Mouse (Mus musculus): Measurements from ENCODE around the gene BC030867. TPM values are rescaled to one million over a fixed set of nuclear protein-coding genes. Genes with fewer than 3 reads are reported as not detected.
A peak's percentile ranks its signal among the peaks of the same experiment; 100 is the strongest.

BC030867 gene
- polyA plus RNA-seq, 1 experiment from 2014 or later: 5.5 TPM

DNA sequence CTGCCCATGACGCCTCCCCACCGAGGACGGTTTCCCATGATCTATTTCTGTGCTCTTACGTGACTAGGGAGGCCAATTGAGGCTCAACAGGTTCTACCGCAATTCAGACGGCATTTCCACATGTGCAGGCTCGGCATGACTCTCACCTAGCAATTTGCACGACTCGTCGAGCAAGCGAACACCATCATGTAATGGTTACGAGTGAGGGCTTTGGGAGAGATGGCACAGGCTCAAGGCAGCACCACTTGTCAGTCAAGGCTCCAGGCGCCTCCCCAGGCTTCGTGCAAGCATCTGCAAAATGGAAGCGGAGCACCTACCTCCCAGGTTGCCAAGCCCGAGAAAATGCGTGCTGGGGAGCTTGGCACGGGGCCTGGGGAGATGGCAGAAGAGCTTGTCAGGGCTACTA is 36.7 kb upstream of the BC030867 start:
- Histone ChIP-seq H3K4me2 (ENCODE audit: low read length) (no peak overlapping the region), H3K36me3 (ENCODE audit: control insufficient read depth, insufficient read depth) (no peaks in the 10 kb centered on the region), H3K27me3 (replicated peaks; ENCODE audit: control insufficient read depth, insufficient read depth, low read length) (no peaks in the 10 kb centered on the region), H3K9ac (replicated peaks; ENCODE audit: low read depth, low read length) (no peak overlapping the region), H3K4me1 (replicated peaks; ENCODE audit: control insufficient read depth, insufficient read depth, low read length) (peaks cover 74% of the 10 kb centered on the region), H3K27ac (ENCODE audit: low read length) (no peak overlapping the region), H3K9me3 (ENCODE audit: control insufficient read depth, low read length) (no peaks in the 10 kb centered on the region), H3K4me3 (replicated peaks; ENCODE audit: low read length) (no peak overlapping the region)
- WGBS: 41% methylated on average over 18 of the region's 18 CpGs
- no peak for ATAC-seq

- WGBS: 47% methylated on average over 10 of the region's 10 CpGs
- H3K36me3 ChIP-seq (ENCODE audit: control insufficient read depth, insufficient read depth): no peaks in the 10 kb centered on the region
- ATAC-seq: no peak
Observed at GRCm38 (mm10) chr11:102214430-102215156, 34.1 kb upstream of the BC030867 start.

GRCm38 (mm10) chr11:102215511-102215910 is 33.2 kb upstream of the BC030867 start:
- Histone ChIP-seq H3K27ac (ENCODE audit: low read length) (no peak overlapping the region), H3K9me3 (ENCODE audit: control insufficient read depth, low read length) (no peaks in the 10 kb centered on the region), H3K4me1 (replicated peaks; ENCODE audit: control insufficient read depth, insufficient read depth, low read length) (peaks cover 77% of the 10 kb centered on the region), H3K9ac (replicated peaks; ENCODE audit: low read depth, low read length) (no peak overlapping the region), H3K36me3 (ENCODE audit: control insufficient read depth, insufficient read depth) (no peaks in the 10 kb centered on the region), H3K27me3 (replicated peaks; ENCODE audit: control insufficient read depth, insufficient read depth, low read length) (no peaks in the 10 kb centered on the region), H3K4me2 (ENCODE audit: low read length) (no peak overlapping the region), H3K4me3 (replicated peaks; ENCODE audit: low read length) (no peak overlapping the region)
- no peak for ATAC-seq
- 76% methylated on average over 11 of the region's 11 CpGs for WGBS

More at GRCm38 (mm10) chr11:102214430-102215156, 34.1 kb upstream of the BC030867 start:
- Histone ChIP-seq H3K4me3 (replicated peaks; ENCODE audit: low read length) (no peak overlapping the region), H3K4me2 (ENCODE audit: low read length) (no peak overlapping the region), H3K9ac (replicated peaks; ENCODE audit: low read depth, low read length) (no peak overlapping the region), H3K27me3 (replicated peaks; ENCODE audit: control insufficient read depth, insufficient read depth, low read length) (no peaks in the 10 kb centered on the region), H3K27ac (ENCODE audit: low read length) (no peak overlapping the region), H3K4me1 (replicated peaks; ENCODE audit: control insufficient read depth, insufficient read depth, low read length) (peaks cover 75% of the 10 kb centered on the region), H3K9me3 (ENCODE audit: control insufficient read depth, low read length) (no peaks in the 10 kb centered on the region)

GRCm38 (mm10) chr11:102216056-102216885 is 32.4 kb upstream of the BC030867 start:
- no peak overlapping the region for H3K4me3 ChIP-seq (replicated peaks; ENCODE audit: low read length)
- H3K36me3 ChIP-seq (ENCODE audit: control insufficient read depth, insufficient read depth): no peaks in the 10 kb centered on the region
- no peaks in the 10 kb centered on the region for H3K9me3 ChIP-seq (ENCODE audit: control insufficient read depth, low read length)
- no peaks in the 10 kb centered on the region for H3K27me3 ChIP-seq (replicated peaks; ENCODE audit: control insufficient read depth, insufficient read depth, low read length)
- H3K27ac ChIP-seq (ENCODE audit: low read length): no peak overlapping the region
- H3K4me2 ChIP-seq (ENCODE audit: low read length): no peak overlapping the region; the same call in 1 of the 2 replicates
- H3K9ac ChIP-seq (replicated peaks; ENCODE audit: low read depth, low read length): 0 out of 2 replicates have a peak overlapping the region, but pooled peaks have one; percentile 16
- H3K4me1 ChIP-seq (replicated peaks; ENCODE audit: control insufficient read depth, insufficient read depth, low read length): peaks cover 78% of the 10 kb centered on the region
- 37% methylated on average over 12 of the region's 12 CpGs for WGBS
- ATAC-seq: no peak

DNA sequence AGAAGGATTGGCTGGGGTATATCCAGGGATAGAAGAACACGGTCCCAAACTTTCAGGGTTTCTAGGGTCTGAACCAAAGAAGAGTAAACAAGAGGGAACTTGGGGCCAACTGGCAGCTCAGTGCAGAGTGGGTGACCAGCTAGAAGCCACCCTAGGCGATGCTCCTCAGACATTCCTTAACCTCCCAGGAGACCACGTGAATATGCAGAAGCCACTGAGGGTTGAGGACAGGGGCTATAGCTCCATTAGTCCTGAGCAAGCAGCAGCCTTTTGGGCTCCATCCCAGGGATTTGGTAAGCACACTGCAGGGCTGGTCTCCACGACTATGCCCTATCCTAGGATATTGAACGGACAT is 31.8 kb upstream of the BC030867 start:
- ATAC-seq: no peak
- peak overlapping the region; percentile 20 for H3K4me2 ChIP-seq (ENCODE audit: low read length)
- WGBS: 56% methylated on average over 5 of the region's 5 CpGs
- no peaks in the 10 kb centered on the region for H3K9me3 ChIP-seq (ENCODE audit: control insufficient read depth, low read length)
- peaks cover 73% of the 10 kb centered on the region for H3K4me1 ChIP-seq (replicated peaks; ENCODE audit: control insufficient read depth, insufficient read depth, low read length)
- no peak overlapping the region for H3K27ac ChIP-seq (ENCODE audit: low read length)
- no peaks in the 10 kb centered on the region for H3K27me3 ChIP-seq (replicated peaks; ENCODE audit: control insufficient read depth, insufficient read depth, low read length)
- H3K4me3 ChIP-seq (replicated peaks; ENCODE audit: low read length): no peak overlapping the region
- H3K36me3 ChIP-seq (ENCODE audit: control insufficient read depth, insufficient read depth): no peaks in the 10 kb centered on the region
- H3K9ac ChIP-seq (replicated peaks; ENCODE audit: low read depth, low read length): no peak overlapping the region; the same call in 1 of the 2 replicates

DNA sequence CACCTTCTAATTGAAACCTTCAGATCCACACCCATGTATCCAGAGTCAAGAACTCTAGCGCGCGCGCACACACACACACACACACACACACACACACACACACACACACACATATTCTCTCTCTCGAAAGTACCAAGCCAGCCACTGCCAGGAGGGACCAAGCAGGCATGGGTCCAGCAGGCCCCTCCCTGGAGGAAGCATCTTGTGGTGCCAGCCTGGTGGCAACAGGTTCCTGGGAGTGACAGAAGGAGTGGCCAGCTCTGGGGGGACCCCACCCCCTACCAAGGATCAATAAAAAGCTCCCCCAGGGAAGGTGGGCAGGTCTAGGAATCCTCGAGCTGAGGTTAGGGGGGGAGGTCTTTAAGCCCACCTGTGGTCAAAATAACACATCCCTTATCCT is 31.3 kb upstream of the BC030867 start:
- 64% methylated on average over 6 of the region's 6 CpGs for WGBS
- Histone ChIP-seq H3K4me1 (replicated peaks; ENCODE audit: control insufficient read depth, insufficient read depth, low read length) (peaks cover 68% of the 10 kb centered on the region), H3K36me3 (ENCODE audit: control insufficient read depth, insufficient read depth) (no peaks in the 10 kb centered on the region), H3K4me2 (ENCODE audit: low read length) (peak overlapping the region; percentile 54), H3K9ac (replicated peaks; ENCODE audit: low read depth, low read length) (no peak overlapping the region), H3K4me3 (replicated peaks; ENCODE audit: low read length) (no peak overlapping the region), H3K9me3 (ENCODE audit: control insufficient read depth, low read length) (no peaks in the 10 kb centered on the region), H3K27ac (ENCODE audit: low read length) (no peak overlapping the region), H3K27me3 (replicated peaks; ENCODE audit: control insufficient read depth, insufficient read depth, low read length) (no peaks in the 10 kb centered on the region)
- no peak for ATAC-seq

- no peaks in the 10 kb centered on the region for H3K36me3 ChIP-seq (ENCODE audit: control insufficient read depth, insufficient read depth)
- peaks cover 66% of the 10 kb centered on the region for H3K4me1 ChIP-seq (replicated peaks; ENCODE audit: control insufficient read depth, insufficient read depth, low read length)
- peak overlapping the region; percentile 46 for H3K9ac ChIP-seq (replicated peaks; ENCODE audit: low read depth, low read length)
- peak overlapping the region; percentile 85 for H3K27ac ChIP-seq (ENCODE audit: low read length)
- H3K4me2 ChIP-seq (ENCODE audit: low read length): peak overlapping the region; percentile 54
- H3K4me3 ChIP-seq (replicated peaks; ENCODE audit: low read length): peak overlapping the region; percentile 35
- H3K9me3 ChIP-seq (ENCODE audit: control insufficient read depth, low read length): no peaks in the 10 kb centered on the region
- WGBS: 83% methylated on average over 7 of the region's 7 CpGs
- no peak; the same call in 1 of the 2 replicates for ATAC-seq
- H3K27me3 ChIP-seq (replicated peaks; ENCODE audit: control insufficient read depth, insufficient read depth, low read length): no peaks in the 10 kb centered on the region
Observed at GRCm38 (mm10) chr11:102217876-102218430, 30.7 kb upstream of the BC030867 start.

- Histone ChIP-seq H3K27ac (ENCODE audit: low read length) (peak overlapping the region; percentile 86), H3K4me3 (replicated peaks; ENCODE audit: low read length) (peak overlapping the region; percentile 35), H3K4me1 (replicated peaks; ENCODE audit: control insufficient read depth, insufficient read depth, low read length) (peaks cover 67% of the 10 kb centered on the region), H3K27me3 (replicated peaks; ENCODE audit: control insufficient read depth, insufficient read depth, low read length) (no peaks in the 10 kb centered on the region), H3K9me3 (ENCODE audit: control insufficient read depth, low read length) (no peaks in the 10 kb centered on the region), H3K9ac (replicated peaks; ENCODE audit: low read depth, low read length) (peak overlapping the region; percentile 46), H3K4me2 (ENCODE audit: low read length) (peak overlapping the region; percentile 54), H3K36me3 (ENCODE audit: control insufficient read depth, insufficient read depth) (no peaks in the 10 kb centered on the region)
- WGBS: 0% methylated on average over 10 of the region's 10 CpGs
- peak; percentile 93 for ATAC-seq
Observed at GRCm38 (mm10) chr11:102218783-102219182, 29.9 kb upstream of the BC030867 start.

Measured in forebrain, embryonic 16.5 days (tissue).